Mouse (Mus musculus) ES-E14 (cell line): ENCODE data around the gene Aqp2.

Experiments used
- CHD2 ChIP-seq: IDR thresholded peaks from 2 replicates; pipeline ENCODE4 v1.6.1; 2014; ENCODE audit warnings: mild to moderate bottlenecking, low read depth, low read length, inconsistent platforms
- MAFK ChIP-seq: IDR thresholded peaks from 2 replicates; pipeline ENCODE4 v1.6.1; 2014; ENCODE audit warnings: mild to moderate bottlenecking, low read depth, low read length, inconsistent platforms; ENCODE audit not compliant: insufficient read depth
- ZC3H11A ChIP-seq: IDR thresholded peaks from 2 replicates; pipeline ENCODE4 v1.6.1; 2012; ENCODE audit warnings: low read depth, mild to moderate bottlenecking, inconsistent platforms, low read length, borderline replicate concordance
- ZNF384 ChIP-seq: IDR thresholded peaks from 2 replicates; pipeline ENCODE4 v1.6.1; 2012; ENCODE audit warnings: low read depth, low read length, inconsistent platforms

- TF ChIP-seq ZC3H11A, result no peak
- TF ChIP-seq CHD2, result no peak
- TF ChIP-seq ZNF384, result no peak
- no peak for TF ChIP-seq MAFK
Observed at GRCm38 (mm10) chr15:99560246-99560645, 18.6 kb upstream of the Aqp2 start.
